Mouse (Mus musculus): Measurements from ENCODE around the gene Olfr153. TPM values are rescaled to one million over a fixed set of nuclear protein-coding genes. Genes with fewer than 3 reads are reported as not detected.

Olfr153 gene
- not detected in 2 replicates for polyA plus RNA-seq (2015; fragmentation: Nextera tagmentation; extraction: Ambion mirVana)

DNA sequence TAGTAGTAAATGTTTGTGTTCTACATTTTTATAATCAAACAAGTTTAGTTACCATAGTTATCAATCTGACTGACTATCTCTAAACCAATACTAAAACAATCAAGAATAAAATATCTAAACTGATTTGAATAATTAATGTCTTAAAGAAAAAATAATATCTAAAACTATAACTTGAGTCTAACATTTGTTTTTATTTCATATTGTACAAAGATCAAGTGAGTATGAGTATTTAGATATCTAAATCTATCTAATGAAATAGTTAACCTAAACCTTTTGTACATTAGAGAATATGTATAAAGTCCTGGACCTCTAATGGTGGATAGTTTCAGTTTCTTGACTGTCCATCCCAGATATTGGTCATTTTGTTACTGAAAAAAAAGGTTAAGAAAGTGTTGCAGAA, at the start of gene Olfr153:
TSS of gene Olfr153 (plus strand) at position 301 of the 400 bp plus-strand sequence.

DNA sequence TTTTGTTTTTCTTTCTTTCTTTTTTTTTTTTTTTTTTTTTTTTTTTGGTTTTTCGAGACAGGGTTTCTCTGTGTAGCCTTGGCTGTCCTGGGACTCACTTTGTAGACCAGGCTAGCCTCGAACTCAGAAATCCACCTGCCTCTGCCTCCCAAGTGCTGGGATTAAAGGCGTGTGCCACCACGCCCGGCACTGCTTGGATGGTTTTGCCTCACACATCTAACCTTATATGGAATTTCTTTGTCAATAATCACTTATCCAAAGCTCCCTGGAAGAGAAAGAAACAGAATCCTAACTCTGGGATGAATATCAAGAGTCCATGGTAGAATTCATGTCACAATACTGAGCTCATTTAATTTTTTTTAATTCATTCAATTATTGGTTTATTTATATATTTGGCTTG, 34.6 kb upstream of the Olfr153 start, which contains the start of gene Pramel7:
TSS of gene Pramel7 (minus strand) at position 101 of the 400 bp plus-strand sequence.

DNA sequence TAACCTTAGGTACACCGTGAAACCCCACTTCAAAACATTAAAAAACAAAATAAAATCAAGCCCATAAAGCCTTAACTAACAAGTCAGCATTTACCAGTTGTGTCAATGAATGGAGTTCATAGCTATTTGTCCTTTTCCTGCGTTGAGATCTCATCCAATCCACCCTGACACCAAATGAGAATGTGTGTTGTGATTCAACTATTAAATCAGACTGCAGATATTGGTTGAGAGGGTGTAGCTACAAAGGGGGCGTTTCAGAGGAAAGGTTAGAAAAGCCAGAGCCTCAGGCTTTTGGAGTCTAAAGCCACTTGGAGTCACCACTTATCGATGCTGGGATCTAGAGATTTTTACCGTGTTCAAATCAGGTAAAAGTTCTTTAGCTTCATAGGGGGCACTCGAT, 25.3 kb upstream of the Olfr153 start, which contains the start of gene Pramel6:
TSS of gene Pramel6 (plus strand) at position 301 of the 400 bp plus-strand sequence.

DNA sequence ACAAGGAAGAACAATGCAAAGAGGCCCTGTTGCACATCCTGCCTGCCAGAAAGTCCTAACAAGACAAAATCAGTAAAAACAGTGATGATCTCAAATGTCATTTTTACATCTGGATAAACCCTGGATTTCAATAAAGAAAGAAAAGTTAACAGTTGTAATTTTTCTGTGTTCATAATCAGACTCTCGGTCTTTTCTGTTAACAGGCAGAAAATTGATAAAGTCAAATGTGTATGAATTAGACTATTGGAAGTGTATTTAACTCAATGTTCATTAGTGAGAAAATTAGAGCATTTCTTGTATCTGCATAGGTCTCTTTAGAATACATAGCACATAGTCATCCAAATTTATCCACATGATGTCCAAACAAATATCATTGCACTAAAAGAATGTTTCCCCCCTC, 13.8 kb downstream of the Olfr153 start, which contains the start of gene Olfr1128:
TSS of gene Olfr1128 (minus strand) at position 101 of the 400 bp plus-strand sequence.

DNA sequence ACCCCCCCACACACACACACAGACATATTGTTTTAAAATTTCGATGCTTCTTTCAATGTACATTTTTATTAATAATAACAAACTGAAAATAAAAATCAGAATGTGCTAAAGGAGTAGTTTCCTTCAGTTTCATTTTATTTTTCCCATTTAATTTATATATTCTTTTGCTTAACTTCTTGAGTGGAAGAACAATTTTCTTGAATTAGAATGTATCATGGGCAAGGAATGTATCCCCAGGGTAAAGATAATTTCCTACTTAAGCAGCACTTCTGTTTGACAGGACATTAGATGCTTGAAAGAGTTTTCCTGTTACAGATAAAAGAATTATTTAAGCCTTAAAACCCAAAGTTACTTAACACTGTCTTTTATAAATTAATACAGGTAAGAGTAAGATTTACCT, 42.0 kb downstream of the Olfr153 start, which contains the start of gene Olfr1129:
TSS of gene Olfr1129 (plus strand) at position 301 of the 400 bp plus-strand sequence.

Other genes with a start within 250 kb of the Olfr153 start
- not detected in 2 replicates for gene Olfr1118, start 224.2 kb upstream of the Olfr153 start, polyA plus RNA-seq (2015; fragmentation: Nextera tagmentation; extraction: Ambion mirVana)
- gene Olfr1120, start 177.0 kb upstream of the Olfr153 start, polyA plus RNA-seq (2015; fragmentation: Nextera tagmentation; extraction: Ambion mirVana), result not detected in 2 replicates
- gene Olfr1121, start 161.9 kb upstream of the Olfr153 start, polyA plus RNA-seq (2015; fragmentation: Nextera tagmentation; extraction: Ambion mirVana), result not detected in 2 replicates
- not detected in 2 replicates for gene Olfr1122, start 145.9 kb upstream of the Olfr153 start, polyA plus RNA-seq (2015; fragmentation: Nextera tagmentation; extraction: Ambion mirVana)
- gene Olfr1123, start 115.2 kb upstream of the Olfr153 start, polyA plus RNA-seq (2015; fragmentation: Nextera tagmentation; extraction: Ambion mirVana), result not detected in 2 replicates
- 0.05 TPM in 1 of 2 replicates, not detected in the other for gene Olfr1124, start 101.5 kb upstream of the Olfr153 start, polyA plus RNA-seq (2015; fragmentation: Nextera tagmentation; extraction: Ambion mirVana)
- not detected in 2 replicates for gene Olfr1126, start 77.8 kb upstream of the Olfr153 start, polyA plus RNA-seq (2015; fragmentation: Nextera tagmentation; extraction: Ambion mirVana)
- not detected in 2 replicates for gene Pramel7, start 34.7 kb upstream of the Olfr153 start, polyA plus RNA-seq (2015; fragmentation: Nextera tagmentation; extraction: Ambion mirVana)
- not detected in 2 replicates for gene Pramel6, start 25.2 kb upstream of the Olfr153 start, polyA plus RNA-seq (2015; fragmentation: Nextera tagmentation; extraction: Ambion mirVana)
- gene Olfr1128, start 13.7 kb downstream of the Olfr153 start, polyA plus RNA-seq (2015; fragmentation: Nextera tagmentation; extraction: Ambion mirVana), result not detected in 2 replicates
- not detected in 2 replicates for gene Olfr1129, start 42.1 kb downstream of the Olfr153 start, polyA plus RNA-seq (2015; fragmentation: Nextera tagmentation; extraction: Ambion mirVana)
- gene Olfr1130, start 74.4 kb downstream of the Olfr153 start, polyA plus RNA-seq (2015; fragmentation: Nextera tagmentation; extraction: Ambion mirVana), result not detected in 2 replicates
- gene Olfr1131, start 95.3 kb downstream of the Olfr153 start, polyA plus RNA-seq (2015; fragmentation: Nextera tagmentation; extraction: Ambion mirVana), result not detected in 2 replicates
- not detected in 2 replicates for gene Olfr1132, start 105.7 kb downstream of the Olfr153 start, polyA plus RNA-seq (2015; fragmentation: Nextera tagmentation; extraction: Ambion mirVana)
- not detected in 2 replicates for gene Olfr1133, start 115.6 kb downstream of the Olfr153 start, polyA plus RNA-seq (2015; fragmentation: Nextera tagmentation; extraction: Ambion mirVana)
- not detected in 2 replicates for gene Olfr1134, start 126.7 kb downstream of the Olfr153 start, polyA plus RNA-seq (2015; fragmentation: Nextera tagmentation; extraction: Ambion mirVana)
- gene Olfr1135, start 141.9 kb downstream of the Olfr153 start, polyA plus RNA-seq (2015; fragmentation: Nextera tagmentation; extraction: Ambion mirVana), result not detected in 2 replicates
- not detected in 2 replicates for gene Olfr1136, start 162.2 kb downstream of the Olfr153 start, polyA plus RNA-seq (2015; fragmentation: Nextera tagmentation; extraction: Ambion mirVana)
- gene Olfr1137, start 181.4 kb downstream of the Olfr153 start, polyA plus RNA-seq (2015; fragmentation: Nextera tagmentation; extraction: Ambion mirVana), result not detected in 2 replicates
- gene Olfr1138, start 208.2 kb downstream of the Olfr153 start, polyA plus RNA-seq (2015; fragmentation: Nextera tagmentation; extraction: Ambion mirVana), result not detected in 2 replicates
- not detected in 2 replicates for gene Olfr1140, start 212.0 kb downstream of the Olfr153 start, polyA plus RNA-seq (2015; fragmentation: Nextera tagmentation; extraction: Ambion mirVana)
- not detected in 2 replicates for gene Olfr1141, start 222.2 kb downstream of the Olfr153 start, polyA plus RNA-seq (2015; fragmentation: Nextera tagmentation; extraction: Ambion mirVana)
- gene Olfr152, start 247.7 kb downstream of the Olfr153 start, polyA plus RNA-seq (2015; fragmentation: Nextera tagmentation; extraction: Ambion mirVana), result not detected in 2 replicates